Mouse (Mus musculus): ENCODE results near the gene Rab3d.

Gene Rab3d

GRCm38 (mm10) chr9:21937711-21938175, 19.8 kb upstream of the Rab3d start:
- no peak for DNase-seq (ENCODE audit: low spot score)

- peak; percentile 97 for DNase-seq (ENCODE audit: low spot score)
Measured at GRCm38 (mm10) chr9:21936692-21937570, 18.9 kb upstream of the Rab3d start, which contains the start of gene Plppr2. TSS of gene Plppr2 (plus strand) at chr9:21937033.

DNA sequence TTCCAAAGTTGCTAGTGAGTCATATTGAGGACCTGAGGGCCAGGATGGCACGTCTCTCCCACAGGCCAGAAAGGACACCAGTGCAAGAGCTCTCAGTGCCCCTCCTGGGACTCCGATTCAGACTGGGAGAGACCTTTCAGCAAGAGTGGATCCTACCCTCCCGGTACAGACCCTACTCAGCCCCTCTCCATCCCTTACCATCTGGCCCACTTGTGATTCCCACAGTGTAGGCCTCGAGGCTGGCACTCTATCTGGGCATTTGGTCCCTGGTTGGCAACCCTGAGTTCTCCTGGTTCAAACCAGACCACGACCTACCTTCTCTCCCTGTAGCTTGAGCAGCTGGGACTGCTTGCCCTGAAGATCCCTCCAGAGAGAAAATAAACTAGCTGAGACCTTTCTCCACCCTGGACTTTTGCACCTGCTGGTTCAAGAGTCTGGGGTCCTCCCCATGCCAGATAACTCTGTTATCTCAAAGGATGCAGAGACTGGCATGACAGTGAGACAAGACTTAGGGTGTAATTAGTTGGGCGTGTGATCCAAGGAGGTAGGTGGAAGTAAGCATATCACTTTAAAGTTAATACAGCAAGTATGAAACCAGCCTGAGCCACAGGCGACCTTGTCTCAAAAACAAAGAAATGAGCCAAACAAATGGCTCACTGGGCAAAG, 17.6 kb upstream of the Rab3d start:
- no peak for DNase-seq (ENCODE audit: low spot score)

DNA sequence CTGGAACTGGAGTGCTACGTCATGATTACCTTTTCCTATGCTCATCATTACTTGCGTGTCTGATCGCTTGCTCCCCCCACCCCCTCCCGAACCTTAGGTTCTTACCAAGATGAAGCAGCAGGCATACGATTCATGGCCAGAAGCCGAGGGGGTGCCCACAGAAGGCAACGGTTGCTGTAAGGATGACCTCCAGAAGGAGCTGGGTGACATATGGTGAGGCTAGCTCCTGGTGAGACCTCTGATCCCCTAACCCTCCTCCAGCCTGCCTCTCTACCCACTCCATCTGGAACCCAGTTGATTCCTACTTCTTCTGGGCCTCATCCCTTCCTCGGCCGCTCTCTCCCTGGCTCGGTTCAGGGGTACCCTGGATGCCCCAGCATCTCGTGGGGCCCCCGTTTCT, 16.0 kb upstream of the Rab3d start:
- DNase-seq (ENCODE audit: low spot score): no peak

DNA sequence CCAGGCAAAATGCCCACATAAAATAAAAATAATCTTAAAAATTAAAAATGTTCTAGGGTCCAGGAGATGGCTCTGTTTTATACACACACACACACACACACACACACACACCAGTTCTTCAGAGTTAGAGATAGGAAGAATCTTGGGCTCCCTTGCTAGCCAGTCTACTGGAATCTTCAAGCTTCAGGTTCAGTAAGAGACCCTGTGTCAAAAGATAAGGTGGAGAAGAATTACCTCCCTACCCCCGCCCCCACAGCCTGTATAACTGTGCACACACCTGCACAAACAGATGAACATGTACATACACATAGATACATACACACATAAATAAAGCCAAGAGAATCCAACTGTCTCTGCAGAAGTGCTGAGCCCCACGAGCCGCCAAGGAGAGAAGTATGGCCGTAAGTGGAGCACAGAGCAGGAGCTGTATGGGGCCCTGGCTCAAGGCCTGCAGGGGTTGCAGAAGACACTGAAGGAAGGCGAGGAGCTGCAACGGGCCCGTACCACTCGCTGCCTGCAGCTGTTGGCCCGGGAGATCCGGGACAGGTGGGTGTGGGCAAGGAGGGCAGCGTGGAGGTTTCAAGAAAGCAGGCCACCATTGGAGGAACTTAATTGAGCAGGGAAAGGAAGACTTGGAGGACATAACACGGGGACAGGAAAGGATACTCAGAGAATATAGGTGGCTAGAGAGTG, 14.6 kb upstream of the Rab3d start:
- no peak for DNase-seq (ENCODE audit: low spot score)

- DNase-seq (ENCODE audit: low spot score): no peak
Measured at GRCm38 (mm10) chr9:21932006-21932405, 14.0 kb upstream of the Rab3d start.

DNA sequence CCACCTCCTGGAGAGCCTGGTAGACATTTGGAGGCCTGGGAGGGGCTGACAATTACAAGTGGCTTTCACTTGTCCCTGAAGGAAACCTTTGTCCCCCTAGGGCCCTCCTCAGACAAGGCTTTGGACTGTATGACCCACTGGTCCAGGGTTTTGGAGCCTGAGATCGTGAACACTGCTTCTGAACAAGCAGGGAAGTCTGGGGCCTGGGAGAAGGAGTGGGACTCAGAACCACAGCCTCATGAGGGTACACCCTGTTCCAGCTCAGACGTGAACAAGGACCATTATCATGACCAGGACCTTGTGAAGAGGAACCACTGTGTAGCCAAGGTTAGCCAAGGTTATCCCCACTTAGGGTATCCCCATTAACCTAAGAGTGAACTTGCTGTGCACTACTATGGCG, 11.2 kb upstream of the Rab3d start:
- DNase-seq (ENCODE audit: low spot score): no peak

- DNase-seq (ENCODE audit: low spot score): peak; percentile 97
Measured at GRCm38 (mm10) chr9:21927208-21927753, 9.3 kb upstream of the Rab3d start, which contains the start of the genes Ccdc159 and Tmem205. TSS of gene Ccdc159 (plus strand) at chr9:21927471. TSS of gene Tmem205 (minus strand) at chr9:21927556.

DNA sequence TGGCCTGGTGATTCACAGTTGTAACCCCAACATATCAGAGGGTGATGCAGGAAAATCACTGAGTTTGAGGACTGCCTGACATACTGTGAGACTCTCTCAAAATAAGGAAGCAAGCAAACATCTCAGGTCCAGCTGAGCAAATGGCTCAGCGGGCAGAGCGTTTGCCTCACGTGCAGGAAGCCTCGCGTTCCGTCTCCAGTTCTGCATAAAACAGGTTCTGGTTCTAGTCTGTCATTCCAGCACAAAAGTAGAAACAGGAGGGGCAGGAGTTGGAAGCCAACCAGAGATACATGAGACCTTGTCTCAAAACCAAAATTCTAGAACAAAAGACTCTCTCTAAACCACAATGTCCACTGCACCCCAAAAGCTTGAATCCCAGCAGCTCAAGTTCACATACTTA, 8.8 kb upstream of the Rab3d start:
- DNase-seq (ENCODE audit: low spot score): no peak

DNA sequence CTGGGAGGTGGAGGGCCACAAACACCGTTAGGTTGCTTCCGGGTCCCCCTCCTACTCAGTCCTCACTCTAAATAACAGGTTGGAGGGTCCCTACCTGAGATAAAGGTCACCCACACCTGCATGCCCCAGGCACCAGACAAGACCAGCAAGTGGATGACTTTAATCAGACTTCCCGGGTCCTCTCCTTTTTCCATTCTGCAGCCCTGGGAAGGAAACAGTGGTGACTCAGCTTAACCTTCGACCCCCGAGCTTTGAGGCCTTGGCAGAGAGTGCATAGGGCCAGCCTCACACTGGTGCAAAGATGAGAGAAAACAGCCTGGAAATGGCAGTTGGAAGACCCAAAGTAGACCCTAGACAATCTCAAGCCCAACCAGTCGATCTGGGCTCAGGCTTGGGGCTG, 8.2 kb upstream of the Rab3d start:
- peak; percentile 25 for DNase-seq (ENCODE audit: low spot score)

DNA sequence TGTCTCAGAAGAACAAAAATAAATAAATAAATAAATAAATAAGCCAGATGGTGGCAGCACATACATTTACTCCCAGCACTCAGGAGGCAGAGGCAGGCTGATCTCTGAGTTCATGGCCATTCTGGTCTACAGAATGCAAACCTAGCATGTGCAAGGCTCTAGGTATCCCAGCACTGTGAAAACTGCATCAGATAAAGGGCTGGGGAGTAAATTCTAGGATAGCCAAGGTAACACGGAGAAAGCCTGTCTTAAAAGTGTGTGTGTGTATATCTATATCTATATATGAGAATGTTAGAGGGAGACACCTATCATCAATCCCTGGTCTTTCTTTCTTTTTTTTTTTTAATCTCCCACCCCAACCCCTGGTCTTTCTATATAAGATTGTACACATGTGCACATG, 7.5 kb upstream of the Rab3d start:
- no peak for DNase-seq (ENCODE audit: low spot score)

GRCm38 (mm10) chr9:21925034-21925433, 7.0 kb upstream of the Rab3d start:
- no peak for DNase-seq (ENCODE audit: low spot score)

GRCm38 (mm10) chr9:21924099-21924493, 6.1 kb upstream of the Rab3d start:
- DNase-seq (ENCODE audit: low spot score): peak; percentile 94

DNA sequence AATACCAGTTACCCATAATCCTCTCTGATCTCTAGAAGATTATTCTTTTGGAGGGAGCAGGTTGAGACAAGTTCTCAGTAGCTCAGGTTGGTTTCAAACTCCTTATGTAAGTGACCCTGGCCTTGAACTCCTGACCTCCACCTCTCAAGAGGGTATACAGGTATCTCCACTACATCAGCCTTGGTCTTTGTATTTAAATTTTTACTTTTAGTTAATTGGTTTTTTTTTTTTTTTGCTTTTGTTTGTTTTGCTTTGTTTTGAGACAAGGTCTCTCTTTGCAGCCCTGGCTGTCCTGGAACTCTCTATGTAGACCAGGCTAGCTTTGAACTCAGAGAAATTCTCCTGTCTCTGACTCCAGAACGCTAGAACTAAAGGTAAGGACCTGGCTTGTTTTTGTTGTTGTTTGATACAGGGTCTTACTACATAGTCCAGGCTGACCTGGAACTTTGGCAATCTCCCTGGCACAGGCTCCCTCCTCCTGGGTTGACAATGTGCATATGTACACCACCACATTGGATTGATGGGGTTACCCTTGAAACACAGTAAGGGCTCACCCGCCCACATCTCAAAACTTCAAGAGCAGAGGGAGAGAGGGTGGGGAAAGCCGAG, 5.6 kb upstream of the Rab3d start:
- no peak for DNase-seq (ENCODE audit: low spot score)

GRCm38 (mm10) chr9:21923036-21923435, 5.0 kb upstream of the Rab3d start:
- DNase-seq (ENCODE audit: low spot score): no peak

- no peak for DNase-seq (ENCODE audit: low spot score)
Measured at GRCm38 (mm10) chr9:21918692-21919384, 846 bp upstream of the Rab3d start.

- DNase-seq (ENCODE audit: low spot score): no peak
Measured at GRCm38 (mm10) chr9:21917493-21918034, 428 bp downstream of the Rab3d start.

DNA sequence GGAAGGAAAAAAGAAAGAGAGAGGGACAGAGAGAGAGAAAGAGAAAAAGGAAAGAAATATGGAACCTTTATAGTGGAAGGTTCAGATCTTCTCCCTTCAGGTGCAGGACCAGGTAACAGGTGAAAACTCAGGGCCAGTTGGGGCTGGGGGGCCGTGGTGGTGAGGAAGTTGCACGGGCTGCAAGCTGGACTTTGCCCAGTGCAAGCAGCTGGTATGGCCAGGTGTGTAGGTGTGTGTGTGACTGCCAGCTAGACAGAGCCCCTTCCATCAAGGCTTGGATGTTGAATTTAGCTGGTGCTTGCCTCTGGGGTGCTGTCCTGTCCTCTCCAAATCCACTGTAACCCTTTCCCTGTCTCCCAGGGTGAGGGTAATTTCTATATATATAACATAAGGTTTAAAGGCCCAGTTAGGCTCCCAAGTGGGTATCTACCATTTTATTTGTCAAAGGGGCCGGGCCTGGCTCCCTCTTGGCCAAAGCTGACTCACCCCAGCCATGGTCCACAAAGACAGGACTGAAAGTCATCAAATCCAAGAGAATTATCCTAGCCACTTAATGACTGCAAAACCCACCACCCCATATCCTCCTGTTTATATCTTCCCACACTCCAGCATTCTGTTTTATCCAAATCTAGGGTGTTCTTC, 1.0 kb downstream of the Rab3d start:
- DNase-seq (ENCODE audit: low spot score): no peak

DNA sequence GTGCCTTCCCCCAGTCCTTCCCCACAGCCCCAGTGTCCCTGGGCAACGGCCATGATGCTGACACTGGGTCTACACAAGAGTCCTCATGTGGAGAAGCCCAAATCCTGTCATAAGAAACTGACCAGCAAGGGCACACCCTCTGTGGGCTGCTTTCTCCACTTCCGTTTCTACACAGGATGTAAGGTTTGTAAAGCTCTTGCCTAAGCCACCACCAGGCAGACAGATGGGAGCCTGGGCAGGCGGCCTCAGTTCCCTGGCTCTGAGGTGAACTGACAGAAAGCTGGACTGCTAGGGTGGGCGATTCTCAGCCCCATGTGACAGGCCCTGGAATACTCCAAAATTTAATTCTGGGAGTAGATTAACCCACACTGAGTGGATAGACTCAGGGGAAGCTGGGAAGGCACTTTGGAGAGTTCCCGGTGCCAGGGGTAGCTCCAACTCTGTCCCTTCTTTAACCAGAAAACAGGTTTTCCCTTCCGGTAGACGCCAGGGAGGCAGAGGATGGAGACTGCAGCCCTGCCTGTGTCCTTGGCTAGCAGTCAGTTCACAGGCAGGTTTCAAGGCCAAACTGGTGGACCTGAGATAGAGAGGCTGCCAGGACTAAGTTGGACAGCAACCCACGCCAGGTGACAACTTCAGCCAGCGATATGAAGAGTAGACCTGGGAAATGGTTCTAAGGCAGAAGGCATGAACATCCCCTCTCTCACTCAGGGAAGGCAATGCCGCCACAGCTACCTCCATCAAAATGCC, 8.3 kb downstream of the Rab3d start:
- DNase-seq (ENCODE audit: low spot score): no peak

- no peak for DNase-seq (ENCODE audit: low spot score)
Measured at GRCm38 (mm10) chr9:21908216-21908615, 9.8 kb downstream of the Rab3d start.
